Mouse (Mus musculus): ENCODE measurements around the gene 4933407L21Rik.
"Not testable (repeated sequence)": the region's sequence is repeated elsewhere in the genome, so short reads cannot be mapped to it uniquely, and the experiment has no call there.

Gene 4933407L21Rik

GRCm38 (mm10) chr1:85960873-85961272 lies 32.6 kb downstream of the 4933407L21Rik start, which contains the start of gene Gpr55:
Gene Gpr55, minus strand, starts transcription at chr1:85961007.
- peak; percentile 63 for DNase-seq

- DNase-seq = peak; percentile 16
These were observed 33.8 kb downstream of the 4933407L21Rik start for GRCm38 (mm10) chr1:85962081-85962480.

- no peak for DNase-seq
These were observed 37.6 kb downstream of the 4933407L21Rik start for GRCm38 (mm10) chr1:85965856-85966255.

GRCm38 (mm10) chr1:85969081-85969480 lies 40.8 kb downstream of the 4933407L21Rik start:
- no peak for DNase-seq

- no peak for DNase-seq
These were observed 41.2 kb downstream of the 4933407L21Rik start for GRCm38 (mm10) chr1:85969519-85969918.

- DNase-seq = no peak
These were observed 42.8 kb downstream of the 4933407L21Rik start for GRCm38 (mm10) chr1:85971070-85971469.

- no peak for DNase-seq
These were observed 44.1 kb downstream of the 4933407L21Rik start for GRCm38 (mm10) chr1:85972341-85972740.

GRCm38 (mm10) chr1:85973468-85973877 lies 45.2 kb downstream of the 4933407L21Rik start:
- DNase-seq = no peak

- peak; percentile 54 for DNase-seq
These were observed 49.4 kb downstream of the 4933407L21Rik start for GRCm38 (mm10) chr1:85977709-85978108.

- no peak for DNase-seq
These were observed 53.6 kb downstream of the 4933407L21Rik start for GRCm38 (mm10) chr1:85981738-85982357.

GRCm38 (mm10) chr1:85985784-85986183 lies 57.5 kb downstream of the 4933407L21Rik start:
- DNase-seq = no peak

- peak; percentile 41 for DNase-seq
These were observed 60.1 kb downstream of the 4933407L21Rik start for GRCm38 (mm10) chr1:85988351-85988750.

GRCm38 (mm10) chr1:85988882-85989281 lies 60.6 kb downstream of the 4933407L21Rik start:
- DNase-seq = not testable (repeated sequence)
